Mouse (Mus musculus): ENCODE results near the gene Slc30a9.

Slc30a9 gene

GRCm38 (mm10) chr5:67306698-67307521, at the start of gene Slc30a9:
Gene Slc30a9 (plus strand): TSS chr5:67306955.
- peak; percentile 91 for DNase-seq (ENCODE audit: low read depth, low spot score)
- Histone ChIP-seq H3K36me3 (ENCODE audit: control insufficient read depth, insufficient read depth, low read length, poor library complexity, severe bottlenecking) (no peaks in the 10 kb centered on the region; the same call in 1 of the 2 replicates), H3K27me3 (ENCODE audit: control insufficient read depth, insufficient read depth, low read length, poor library complexity, severe bottlenecking) (no peaks in the 10 kb centered on the region)

GRCm38 (mm10) chr5:67258473-67258872, 48.3 kb upstream of the Slc30a9 start:
- H3K36me3 ChIP-seq (ENCODE audit: control insufficient read depth, insufficient read depth, low read length, poor library complexity, severe bottlenecking) = no peaks in the 10 kb centered on the region
- no peak for DNase-seq (ENCODE audit: low read depth, low spot score)
- no peaks in the 10 kb centered on the region for H3K27me3 ChIP-seq (ENCODE audit: control insufficient read depth, insufficient read depth, low read length, poor library complexity, severe bottlenecking)

GRCm38 (mm10) chr5:67260159-67260530, 46.6 kb upstream of the Slc30a9 start:
- Histone ChIP-seq H3K36me3 (ENCODE audit: control insufficient read depth, insufficient read depth, low read length, poor library complexity, severe bottlenecking) (no peaks in the 10 kb centered on the region), H3K27me3 (ENCODE audit: control insufficient read depth, insufficient read depth, low read length, poor library complexity, severe bottlenecking) (no peaks in the 10 kb centered on the region)
- no peak for DNase-seq (ENCODE audit: low read depth, low spot score)

- Histone ChIP-seq H3K27me3 (ENCODE audit: control insufficient read depth, insufficient read depth, low read length, poor library complexity, severe bottlenecking) (no peaks in the 10 kb centered on the region), H3K36me3 (ENCODE audit: control insufficient read depth, insufficient read depth, low read length, poor library complexity, severe bottlenecking) (0 out of 2 replicates have a peak, but pooled peaks cover 1% of the 10 kb centered on the region)
- DNase-seq (ENCODE audit: low read depth, low spot score) = peak; percentile 97
Observed at GRCm38 (mm10) chr5:67260531-67261371, 46.0 kb upstream of the Slc30a9 start, which contains the start of gene Tmem33. Gene Tmem33 (plus strand): TSS chr5:67260565.

- no peak for DNase-seq (ENCODE audit: low read depth, low spot score)
- Histone ChIP-seq H3K36me3 (ENCODE audit: control insufficient read depth, insufficient read depth, low read length, poor library complexity, severe bottlenecking) (peaks cover 1% of the 10 kb centered on the region; the same call in 1 of the 2 replicates), H3K27me3 (ENCODE audit: control insufficient read depth, insufficient read depth, low read length, poor library complexity, severe bottlenecking) (no peaks in the 10 kb centered on the region)
Observed at GRCm38 (mm10) chr5:67262964-67263363, 43.8 kb upstream of the Slc30a9 start.

- DNase-seq (ENCODE audit: low read depth, low spot score) = peak; percentile 49
- Histone ChIP-seq H3K36me3 (ENCODE audit: control insufficient read depth, insufficient read depth, low read length, poor library complexity, severe bottlenecking) (peaks cover 7% of the 10 kb centered on the region; the same call in 1 of the 2 replicates), H3K27me3 (ENCODE audit: control insufficient read depth, insufficient read depth, low read length, poor library complexity, severe bottlenecking) (no peaks in the 10 kb centered on the region)
Observed at GRCm38 (mm10) chr5:67266106-67266505, 40.6 kb upstream of the Slc30a9 start.

GRCm38 (mm10) chr5:67269309-67269708, 37.4 kb upstream of the Slc30a9 start:
- DNase-seq (ENCODE audit: low read depth, low spot score) = no peak
- no peaks in the 10 kb centered on the region for H3K27me3 ChIP-seq (ENCODE audit: control insufficient read depth, insufficient read depth, low read length, poor library complexity, severe bottlenecking)
- peaks cover 7% of the 10 kb centered on the region; the same call in 1 of the 2 replicates for H3K36me3 ChIP-seq (ENCODE audit: control insufficient read depth, insufficient read depth, low read length, poor library complexity, severe bottlenecking)

- DNase-seq (ENCODE audit: low read depth, low spot score) = no peak
- Histone ChIP-seq H3K36me3 (ENCODE audit: control insufficient read depth, insufficient read depth, low read length, poor library complexity, severe bottlenecking) (no peaks in the 10 kb centered on the region), H3K27me3 (ENCODE audit: control insufficient read depth, insufficient read depth, low read length, poor library complexity, severe bottlenecking) (no peaks in the 10 kb centered on the region)
Observed at GRCm38 (mm10) chr5:67279407-67279806, 27.3 kb upstream of the Slc30a9 start.

GRCm38 (mm10) chr5:67279840-67280239, 26.9 kb upstream of the Slc30a9 start:
- H3K27me3 ChIP-seq (ENCODE audit: control insufficient read depth, insufficient read depth, low read length, poor library complexity, severe bottlenecking) = no peaks in the 10 kb centered on the region
- H3K36me3 ChIP-seq (ENCODE audit: control insufficient read depth, insufficient read depth, low read length, poor library complexity, severe bottlenecking) = no peaks in the 10 kb centered on the region
- DNase-seq (ENCODE audit: low read depth, low spot score) = no peak

GRCm38 (mm10) chr5:67280400-67280799, 26.4 kb upstream of the Slc30a9 start:
- Histone ChIP-seq H3K36me3 (ENCODE audit: control insufficient read depth, insufficient read depth, low read length, poor library complexity, severe bottlenecking) (no peaks in the 10 kb centered on the region), H3K27me3 (ENCODE audit: control insufficient read depth, insufficient read depth, low read length, poor library complexity, severe bottlenecking) (no peaks in the 10 kb centered on the region)
- no peak for DNase-seq (ENCODE audit: low read depth, low spot score)

GRCm38 (mm10) chr5:67295029-67295428, 11.7 kb upstream of the Slc30a9 start:
- H3K27me3 ChIP-seq (ENCODE audit: control insufficient read depth, insufficient read depth, low read length, poor library complexity, severe bottlenecking) = no peaks in the 10 kb centered on the region
- H3K36me3 ChIP-seq (ENCODE audit: control insufficient read depth, insufficient read depth, low read length, poor library complexity, severe bottlenecking) = no peaks in the 10 kb centered on the region
- no peak for DNase-seq (ENCODE audit: low read depth, low spot score)

- no peak for DNase-seq (ENCODE audit: low read depth, low spot score)
- Histone ChIP-seq H3K36me3 (ENCODE audit: control insufficient read depth, insufficient read depth, low read length, poor library complexity, severe bottlenecking) (no peaks in the 10 kb centered on the region), H3K27me3 (ENCODE audit: control insufficient read depth, insufficient read depth, low read length, poor library complexity, severe bottlenecking) (no peaks in the 10 kb centered on the region)
Observed at GRCm38 (mm10) chr5:67295682-67296081, 11.1 kb upstream of the Slc30a9 start.

- H3K36me3 ChIP-seq (ENCODE audit: control insufficient read depth, insufficient read depth, low read length, poor library complexity, severe bottlenecking) = no peaks in the 10 kb centered on the region
- DNase-seq (ENCODE audit: low read depth, low spot score) = no peak
- H3K27me3 ChIP-seq (ENCODE audit: control insufficient read depth, insufficient read depth, low read length, poor library complexity, severe bottlenecking) = no peaks in the 10 kb centered on the region
Observed at GRCm38 (mm10) chr5:67296171-67296570, 10.6 kb upstream of the Slc30a9 start.

GRCm38 (mm10) chr5:67297026-67297813, 9.5 kb upstream of the Slc30a9 start:
- Histone ChIP-seq H3K27me3 (ENCODE audit: control insufficient read depth, insufficient read depth, low read length, poor library complexity, severe bottlenecking) (no peaks in the 10 kb centered on the region), H3K36me3 (ENCODE audit: control insufficient read depth, insufficient read depth, low read length, poor library complexity, severe bottlenecking) (no peaks in the 10 kb centered on the region)
- no peak for DNase-seq (ENCODE audit: low read depth, low spot score)
